Mouse (Mus musculus): ENCODE results near the gene Kif5c. TPM values are rescaled to one million over a fixed set of nuclear protein-coding genes. Genes with fewer than 3 reads are reported as not detected.

The Kif5c gene
- polyA plus RNA-seq, 1 experiment from 2014 or later: 2.7 TPM

GRCm38 (mm10) chr2:49629181-49629580, 10.1 kb downstream of the Kif5c start:
- ATAC-seq (replicated peaks; ENCODE audit: low FRiP score, low read depth) (peak; percentile 71; the same call in 1 of the 2 replicates), DNase-seq (ENCODE audit: low spot score) (peak; percentile 63)

GRCm38 (mm10) chr2:49630636-49631035, 11.5 kb downstream of the Kif5c start:
- Histone ChIP-seq H3K4me1 (replicated peaks; ENCODE audit: insufficient read depth, low read length) (no peaks in the 10 kb centered on the region), H3K27ac (no peak overlapping the region), H3K27me3 (ENCODE audit: insufficient read depth, low read length) (no peaks in the 10 kb centered on the region), H3K36me3 (ENCODE audit: insufficient read depth, low read length) (no peaks in the 10 kb centered on the region), H3K9me3 (replicated peaks; ENCODE audit: low read length) (no peaks in the 10 kb centered on the region), H3K4me3 (replicated peaks; ENCODE audit: low read depth, low read length) (no peak overlapping the region), H3K4me2 (ENCODE audit: low read length) (no peak overlapping the region), H3K9ac (ENCODE audit: low read depth, low read length) (no peak overlapping the region)
- 81% methylated on average over 6 of the region's 6 CpGs for WGBS
- no peak for TF ChIP-seq CTCF (IDR thresholded peaks at IDR 0.05; ENCODE audit: low read depth)
- DNase-seq (ENCODE audit: low spot score): no peak
- no peak for ATAC-seq (replicated peaks; ENCODE audit: low FRiP score, low read depth)

More at GRCm38 (mm10) chr2:49629181-49629580, 10.1 kb downstream of the Kif5c start:
- H3K9ac ChIP-seq (ENCODE audit: low read depth, low read length): no peak overlapping the region
- no peak overlapping the region for H3K4me2 ChIP-seq (ENCODE audit: low read length)
- no peak overlapping the region for H3K27ac ChIP-seq
- TF ChIP-seq CTCF (IDR thresholded peaks at IDR 0.05; ENCODE audit: low read depth): no peak
- H3K27me3 ChIP-seq (ENCODE audit: insufficient read depth, low read length): no peaks in the 10 kb centered on the region
- H3K4me1 ChIP-seq (replicated peaks; ENCODE audit: insufficient read depth, low read length): no peaks in the 10 kb centered on the region
- no peaks in the 10 kb centered on the region for H3K36me3 ChIP-seq (ENCODE audit: insufficient read depth, low read length)
- no peak overlapping the region for H3K4me3 ChIP-seq (replicated peaks; ENCODE audit: low read depth, low read length)
- 48% methylated on average over 12 of the region's 12 CpGs for WGBS
- H3K9me3 ChIP-seq (replicated peaks; ENCODE audit: low read length): no peaks in the 10 kb centered on the region

- H3K4me1 ChIP-seq (replicated peaks; ENCODE audit: insufficient read depth, low read length): no peaks in the 10 kb centered on the region
- no peaks in the 10 kb centered on the region for H3K27me3 ChIP-seq (ENCODE audit: insufficient read depth, low read length)
- H3K9ac ChIP-seq (ENCODE audit: low read depth, low read length): no peak overlapping the region
- H3K4me2 ChIP-seq (ENCODE audit: low read length): no peak overlapping the region
- TF ChIP-seq CTCF (IDR thresholded peaks at IDR 0.05; ENCODE audit: low read depth): no peak
- DNase-seq (ENCODE audit: low spot score) (no peak), ATAC-seq (replicated peaks; ENCODE audit: low FRiP score, low read depth) (no peak)
- no peaks in the 10 kb centered on the region for H3K36me3 ChIP-seq (ENCODE audit: insufficient read depth, low read length)
- no peak overlapping the region for H3K4me3 ChIP-seq (replicated peaks; ENCODE audit: low read depth, low read length)
- H3K9me3 ChIP-seq (replicated peaks; ENCODE audit: low read length): no peaks in the 10 kb centered on the region
- WGBS: 49% methylated on average over 9 of the region's 9 CpGs
- no peak overlapping the region for H3K27ac ChIP-seq
Observed at GRCm38 (mm10) chr2:49633231-49633630, 14.1 kb downstream of the Kif5c start.

DNA sequence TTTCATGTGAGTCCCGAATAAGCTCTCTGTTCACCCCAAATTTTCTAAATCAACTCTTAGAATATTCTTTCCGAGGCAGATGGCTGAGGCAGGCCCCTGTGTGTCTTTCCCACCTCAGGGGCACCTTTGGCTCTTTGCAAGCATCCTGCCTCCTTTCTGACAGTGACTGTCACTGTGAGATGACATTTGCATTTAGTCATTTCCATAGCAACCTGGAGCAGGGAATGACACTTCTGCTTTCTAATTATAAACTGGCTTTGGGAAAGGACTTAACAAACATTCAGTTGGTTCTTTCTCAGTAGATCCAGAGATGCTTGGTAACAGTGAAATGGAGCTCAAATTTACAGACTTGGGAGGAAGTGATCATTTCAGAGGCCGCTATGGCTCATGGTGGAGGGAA, 23.7 kb downstream of the Kif5c start:
- no peaks in the 10 kb centered on the region for H3K36me3 ChIP-seq (ENCODE audit: insufficient read depth, low read length)
- DNase-seq (ENCODE audit: low spot score): no peak
- ATAC-seq (replicated peaks; ENCODE audit: low FRiP score, low read depth): no peak
- H3K27ac ChIP-seq: no peak overlapping the region
- H3K4me3 ChIP-seq (replicated peaks; ENCODE audit: low read depth, low read length): no peak overlapping the region
- H3K4me2 ChIP-seq (ENCODE audit: low read length): no peak overlapping the region
- TF ChIP-seq CTCF (IDR thresholded peaks at IDR 0.05; ENCODE audit: low read depth): no peak
- 92% methylated on average over 3 of the region's 3 CpGs for WGBS
- H3K27me3 ChIP-seq (ENCODE audit: insufficient read depth, low read length): no peaks in the 10 kb centered on the region
- no peak overlapping the region for H3K9ac ChIP-seq (ENCODE audit: low read depth, low read length)
- H3K9me3 ChIP-seq (replicated peaks; ENCODE audit: low read length): no peaks in the 10 kb centered on the region
- no peaks in the 10 kb centered on the region for H3K4me1 ChIP-seq (replicated peaks; ENCODE audit: insufficient read depth, low read length)

DNA sequence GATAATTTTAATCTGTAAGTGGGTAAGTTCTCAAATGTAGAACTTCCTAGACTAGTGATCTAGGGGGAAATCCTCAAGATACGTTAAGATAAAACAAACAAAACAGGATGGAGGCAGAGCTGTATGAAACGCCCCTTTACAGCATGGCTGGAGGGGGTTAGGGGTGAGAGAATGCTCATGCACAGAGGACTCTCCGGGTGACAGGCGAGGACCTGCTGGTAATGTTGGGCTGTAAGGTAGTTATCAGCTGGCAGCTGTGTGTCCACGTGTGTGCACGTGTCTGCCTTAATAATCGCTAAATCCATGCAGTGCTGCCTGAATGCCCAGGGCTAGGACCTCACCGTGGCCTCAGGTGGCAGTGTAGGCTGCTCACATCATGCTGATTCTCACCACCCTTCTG, 24.7 kb downstream of the Kif5c start:
- Histone ChIP-seq H3K27ac (no peak overlapping the region), H3K36me3 (ENCODE audit: insufficient read depth, low read length) (no peaks in the 10 kb centered on the region), H3K4me1 (replicated peaks; ENCODE audit: insufficient read depth, low read length) (no peaks in the 10 kb centered on the region), H3K9ac (ENCODE audit: low read depth, low read length) (no peak overlapping the region), H3K4me2 (ENCODE audit: low read length) (no peak overlapping the region), H3K9me3 (replicated peaks; ENCODE audit: low read length) (no peaks in the 10 kb centered on the region), H3K4me3 (replicated peaks; ENCODE audit: low read depth, low read length) (no peak overlapping the region), H3K27me3 (ENCODE audit: insufficient read depth, low read length) (no peaks in the 10 kb centered on the region)
- no peak for DNase-seq (ENCODE audit: low spot score)
- 88% methylated on average over 8 of the region's 8 CpGs for WGBS
- ATAC-seq (replicated peaks; ENCODE audit: low FRiP score, low read depth): no peak
- no peak for TF ChIP-seq CTCF (IDR thresholded peaks at IDR 0.05; ENCODE audit: low read depth)

DNA sequence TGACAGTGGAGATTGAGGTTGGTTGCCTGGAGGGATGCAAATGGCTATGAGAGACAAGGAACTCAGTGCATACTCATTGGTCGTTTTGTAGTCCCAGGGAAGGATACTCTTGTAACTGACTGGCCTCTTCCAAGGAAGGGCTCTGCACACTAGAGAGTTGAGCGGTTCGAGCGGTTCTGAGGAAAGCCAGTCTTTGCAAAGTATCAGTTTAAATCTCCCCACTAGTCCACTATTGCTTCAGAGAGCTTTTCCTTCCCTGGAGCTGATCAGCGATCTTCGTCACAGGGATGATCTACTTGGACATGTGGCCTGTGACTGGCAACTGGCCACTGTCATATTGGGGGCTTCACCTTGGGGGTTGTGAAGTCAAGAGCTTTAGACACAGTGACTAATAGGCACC, 28.5 kb downstream of the Kif5c start:
- Histone ChIP-seq H3K27ac (no peak overlapping the region), H3K9me3 (replicated peaks; ENCODE audit: low read length) (no peaks in the 10 kb centered on the region), H3K4me1 (replicated peaks; ENCODE audit: insufficient read depth, low read length) (no peaks in the 10 kb centered on the region), H3K9ac (ENCODE audit: low read depth, low read length) (no peak overlapping the region), H3K4me3 (replicated peaks; ENCODE audit: low read depth, low read length) (no peak overlapping the region), H3K27me3 (ENCODE audit: insufficient read depth, low read length) (no peaks in the 10 kb centered on the region), H3K36me3 (ENCODE audit: insufficient read depth, low read length) (no peaks in the 10 kb centered on the region), H3K4me2 (ENCODE audit: low read length) (no peak overlapping the region)
- 86% methylated on average over 6 of the region's 6 CpGs for WGBS
- TF ChIP-seq CTCF (IDR thresholded peaks at IDR 0.05; ENCODE audit: low read depth): no peak
- ATAC-seq (replicated peaks; ENCODE audit: low FRiP score, low read depth) (no peak), DNase-seq (ENCODE audit: low spot score) (no peak)

- 29% methylated on average over 9 of the region's 9 CpGs for WGBS
- Histone ChIP-seq H3K9ac (ENCODE audit: low read depth, low read length) (no peak overlapping the region), H3K4me1 (replicated peaks; ENCODE audit: insufficient read depth, low read length) (no peaks in the 10 kb centered on the region), H3K9me3 (replicated peaks; ENCODE audit: low read length) (no peaks in the 10 kb centered on the region), H3K4me2 (ENCODE audit: low read length) (no peak overlapping the region), H3K36me3 (ENCODE audit: insufficient read depth, low read length) (no peaks in the 10 kb centered on the region), H3K27me3 (ENCODE audit: insufficient read depth, low read length) (no peaks in the 10 kb centered on the region), H3K4me3 (replicated peaks; ENCODE audit: low read depth, low read length) (no peak overlapping the region), H3K27ac (no peak overlapping the region)
- DNase-seq (ENCODE audit: low spot score) (no peak), ATAC-seq (replicated peaks; ENCODE audit: low FRiP score, low read depth) (no peak)
- no peak for TF ChIP-seq CTCF (IDR thresholded peaks at IDR 0.05; ENCODE audit: low read depth)
Observed at GRCm38 (mm10) chr2:49648344-49648743, 29.2 kb downstream of the Kif5c start.

Data from kidney, postnatal 0 days (tissue).